Mouse (Mus musculus) adrenal gland, adult 8-10 months (tissue): Measurements from ENCODE around the gene Tmprss11a. TPM values are rescaled to one million over a fixed set of nuclear protein-coding genes. Genes with fewer than 3 reads are reported as not detected.

Experiments
- DNase-seq: peaks from one replicate; pipeline ENCODE4 v3.0.0; 2022
- total RNA-seq, 4 experiments: library from RNA; stranded (reverse); gene quantifications; 2 replicates each; pipeline ENCODE4 v1.2.4; 2022

Gene Tmprss11a
- total RNA-seq: not detected

- no peak for DNase-seq
These were observed at the start of gene Tmprss11a for GRCm38 (mm10) chr5:86468890-86469289. Gene Tmprss11a (minus strand): TSS chr5:86468990.

GRCm38 (mm10) chr5:86518500-86518899 is 49.7 kb upstream of the Tmprss11a start, which contains the start of gene Tmprss11g:
Gene Tmprss11g (minus strand): TSS chr5:86518600.
- DNase-seq: no peak

GRCm38 (mm10) chr5:86511538-86511937 is 42.7 kb upstream of the Tmprss11a start:
- DNase-seq: no peak

- DNase-seq: no peak
These were observed 24.7 kb upstream of the Tmprss11a start for GRCm38 (mm10) chr5:86493453-86493852.

- no peak for DNase-seq
These were observed 13.8 kb upstream of the Tmprss11a start for GRCm38 (mm10) chr5:86482562-86482961.

- DNase-seq: no peak
These were observed 13.2 kb upstream of the Tmprss11a start for GRCm38 (mm10) chr5:86482031-86482430.

GRCm38 (mm10) chr5:86473859-86474258 is 5.1 kb upstream of the Tmprss11a start:
- DNase-seq: no peak

GRCm38 (mm10) chr5:86439306-86439705 is 29.5 kb downstream of the Tmprss11a start:
- DNase-seq: no peak

- DNase-seq: no peak
These were observed 30.2 kb downstream of the Tmprss11a start for GRCm38 (mm10) chr5:86438548-86438947.

- no peak for DNase-seq
These were observed 36.1 kb downstream of the Tmprss11a start for GRCm38 (mm10) chr5:86432697-86433096.

GRCm38 (mm10) chr5:86431096-86431495 is 37.7 kb downstream of the Tmprss11a start:
- no peak for DNase-seq

GRCm38 (mm10) chr5:86421323-86422028 is 47.3 kb downstream of the Tmprss11a start:
- no peak for DNase-seq

- DNase-seq: no peak
These were observed 49.3 kb downstream of the Tmprss11a start for GRCm38 (mm10) chr5:86419494-86419893.

- DNase-seq: no peak
These were observed 54.5 kb downstream of the Tmprss11a start for GRCm38 (mm10) chr5:86414280-86414679.

GRCm38 (mm10) chr5:86410815-86411214 is 58.0 kb downstream of the Tmprss11a start:
- DNase-seq: no peak

- no peak for DNase-seq
These were observed 60.8 kb downstream of the Tmprss11a start for GRCm38 (mm10) chr5:86407941-86408340.

- DNase-seq: no peak
These were observed 61.6 kb downstream of the Tmprss11a start for GRCm38 (mm10) chr5:86407191-86407590.

GRCm38 (mm10) chr5:86373320-86373719 is 95.5 kb downstream of the Tmprss11a start, which contains the start of gene Tmprss11d:
Gene Tmprss11d (minus strand): TSS chr5:86373420.
- no peak for DNase-seq

Other genes with a start within 250 kb of the Tmprss11a start
- gene Tmprss11c, start 179.7 kb downstream of the Tmprss11a start, total RNA-seq: not detected
- not detected for gene Tmprss11d, start 95.6 kb downstream of the Tmprss11a start, total RNA-seq
- not detected for gene Tmprss11g, start 49.6 kb upstream of the Tmprss11a start, total RNA-seq
- not detected for gene Tmprss11f, start 163.4 kb upstream of the Tmprss11a start, total RNA-seq
- gene Tmprss11b, start 207.4 kb upstream of the Tmprss11a start, total RNA-seq: not detected